Mouse (Mus musculus) left cerebral cortex, postnatal 36 days (tissue): ENCODE results near the gene Cnnm4. TPM values are rescaled to one million over a fixed set of nuclear protein-coding genes. Genes with fewer than 3 reads are reported as not detected.

Experiments used
- DNase-seq, 2 experiments: peaks; one replicate each; pipeline ENCODE4 v3.0.0; 2021 to 2022; ENCODE audit warnings: low spot score in 2 of 2, mixed read lengths in 1 of 2
- intact Hi-C: fragments of 180-260 bp; cut with DNase I; formaldehyde crosslinking; loops from one replicate; pipeline ENCODE4 v1.15.1; 2025
- total RNA-seq, 2 experiments: library from RNA; stranded (reverse); gene quantifications; 2 replicates each; pipeline ENCODE4 v1.2.3; 2021

The Cnnm4 gene
- total RNA-seq, 2 experiments from 2014 or later = 13.3 to 14.0 TPM

GRCm38 (mm10) chr1:36511289-36512021 lies 40.0 kb downstream of the Cnnm4 start, which contains the start of gene Cnnm3:
Cnnm3 (plus strand) TSS chr1:36511867.
- intact Hi-C loops = loop anchor here (2.0 to 5.0 kb wide), 3 partner anchors 39 to 144 kb away; partner anchors contain the start of genes Kansl3 and Lman2l
- DNase-seq = peak; percentile 98 to 99

- DNase-seq = peak; percentile 61 to 81
- intact Hi-C loops = loop anchor here (5.0 kb wide), 2 partner anchors 65 to 145 kb away; partner anchors contain the start of genes Kansl3 and Lman2l
These were observed 40.9 kb downstream of the Cnnm4 start for GRCm38 (mm10) chr1:36512089-36512965.

DNA sequence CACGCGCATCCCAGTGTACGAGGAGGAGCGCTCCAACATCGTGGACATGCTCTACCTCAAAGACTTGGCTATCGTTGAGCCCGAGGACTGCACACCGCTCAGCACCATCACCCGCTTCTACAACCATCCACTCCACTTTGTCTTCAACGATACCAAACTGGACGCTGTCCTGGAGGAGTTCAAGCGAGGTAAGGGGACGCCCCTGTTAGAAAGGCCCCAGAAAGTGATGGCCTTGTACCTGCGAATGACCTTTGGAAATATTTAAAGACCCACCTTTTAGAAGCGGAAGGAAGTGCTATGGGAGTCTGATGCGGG lies 41.5 kb downstream of the Cnnm4 start:
- peak in 1 of 2 experiments; percentile 42 for DNase-seq
- intact Hi-C loops = loop anchor here (5.0 kb wide), 2 partner anchors 66 to 146 kb away; partner anchors contain the start of genes Kansl3 and Lman2l

GRCm38 (mm10) chr1:36513310-36513709 lies 41.9 kb downstream of the Cnnm4 start:
- DNase-seq = no peak
- intact Hi-C loops = loop anchor here (5.0 kb wide), 2 partner anchors 66 to 146 kb away; partner anchors contain the start of genes Kansl3 and Lman2l

- intact Hi-C loops = loop anchor here (5.0 kb wide), 2 partner anchors 66 to 146 kb away; partner anchors contain the start of genes Kansl3 and Lman2l
- DNase-seq = no peak
These were observed 42.3 kb downstream of the Cnnm4 start for GRCm38 (mm10) chr1:36513718-36514117.

- DNase-seq = no peak
- intact Hi-C loops = no loop called here
These were observed 46.8 kb downstream of the Cnnm4 start for GRCm38 (mm10) chr1:36518259-36518658.

DNA sequence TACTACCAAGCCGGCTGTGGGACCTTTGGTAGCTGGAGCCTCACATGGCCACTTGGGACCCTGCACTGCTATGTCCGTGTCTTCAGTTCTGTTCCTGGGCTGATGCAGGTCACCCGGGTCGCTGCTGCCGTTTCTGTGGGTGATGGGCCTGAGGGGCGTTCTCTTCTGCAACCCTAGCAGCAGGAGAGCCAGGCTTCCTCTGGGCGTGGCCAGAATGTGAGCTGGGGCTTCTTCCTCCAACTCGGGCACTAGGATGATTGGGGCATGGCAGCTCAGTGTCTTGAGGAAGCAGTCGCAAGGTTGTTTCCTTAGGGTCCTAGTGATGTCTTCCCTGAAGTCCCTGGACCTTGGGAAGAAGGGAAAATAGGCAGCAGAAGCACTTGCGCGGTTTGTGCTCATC lies 48.2 kb downstream of the Cnnm4 start:
- intact Hi-C loops = no loop called here
- DNase-seq = no peak

- no peak for DNase-seq
- intact Hi-C loops = no loop called here
These were observed 50.8 kb downstream of the Cnnm4 start for GRCm38 (mm10) chr1:36522210-36522609.

GRCm38 (mm10) chr1:36523332-36524013 lies 52.1 kb downstream of the Cnnm4 start:
- no peak for DNase-seq
- intact Hi-C loops = no loop called here

DNA sequence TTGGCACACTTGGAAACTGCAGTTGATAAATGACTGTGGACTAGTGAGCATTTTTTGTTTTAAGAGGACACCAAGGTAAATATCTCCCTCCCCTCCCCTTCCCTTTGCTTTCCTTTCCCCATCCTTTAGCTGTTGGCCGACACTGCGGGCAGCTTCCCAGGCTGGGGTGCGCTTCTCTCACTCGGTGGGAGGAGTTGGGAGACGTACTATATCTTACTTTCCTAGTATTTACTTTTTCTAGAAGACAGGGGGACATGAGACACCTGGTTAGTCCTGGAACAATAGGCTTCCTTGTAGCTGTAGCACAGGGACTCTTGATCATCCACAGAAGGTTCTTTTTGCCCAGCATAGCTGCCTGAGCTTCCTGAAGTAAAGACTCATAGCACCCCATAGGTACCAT lies 52.6 kb downstream of the Cnnm4 start:
- intact Hi-C loops = no loop called here

DNA sequence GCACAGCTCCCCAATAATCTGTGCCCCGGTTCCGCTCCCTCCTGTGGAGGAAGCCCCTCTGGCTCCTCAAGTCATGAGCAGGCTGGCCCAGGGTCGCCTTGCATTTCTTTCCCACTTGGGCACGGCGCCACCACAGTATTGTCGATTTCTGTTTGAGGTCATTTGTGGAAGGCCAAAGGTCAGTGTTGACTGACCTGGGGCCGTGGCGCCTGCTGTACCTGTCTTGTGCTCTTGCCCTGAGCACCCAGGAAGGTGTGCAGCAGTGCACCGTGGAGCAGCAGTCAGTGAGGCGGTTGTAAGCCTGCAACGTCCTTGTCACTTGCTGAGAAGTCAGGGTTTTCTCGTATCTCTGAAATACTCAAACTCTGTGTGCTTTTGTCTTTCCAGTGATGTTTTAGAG lies 54.4 kb downstream of the Cnnm4 start:
- intact Hi-C loops = no loop called here

More for the DNA sequence above, 52.6 kb downstream of the Cnnm4 start:
- no peak for DNase-seq

GRCm38 (mm10) chr1:36526903-36527302 lies 55.5 kb downstream of the Cnnm4 start:
- intact Hi-C loops = no loop called here
- DNase-seq = no peak

More for the DNA sequence above, 54.4 kb downstream of the Cnnm4 start:
- DNase-seq = no peak

DNA sequence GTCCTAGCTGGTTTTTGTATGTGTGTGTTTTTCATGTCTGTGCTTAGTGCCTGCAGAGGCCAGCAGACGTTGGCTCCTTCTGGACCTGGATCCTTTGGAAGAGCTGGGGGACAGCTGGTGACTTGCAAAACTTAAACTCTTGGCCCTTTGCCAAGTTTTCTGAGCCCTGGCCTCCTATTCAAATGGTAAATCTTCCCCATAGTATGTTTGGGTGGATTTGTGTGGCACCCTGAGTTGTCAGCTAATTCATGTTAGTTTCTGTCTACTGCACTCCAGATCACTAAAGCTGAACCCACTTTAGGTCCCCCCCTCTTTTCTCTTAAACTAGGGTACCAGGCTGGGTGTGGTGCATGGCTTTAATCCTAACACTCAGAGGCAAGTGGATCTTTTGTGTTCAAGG lies 56.9 kb downstream of the Cnnm4 start:
- DNase-seq = no peak
- intact Hi-C loops = no loop called here

- intact Hi-C loops = no loop called here
- DNase-seq = no peak
These were observed 57.9 kb downstream of the Cnnm4 start for GRCm38 (mm10) chr1:36529274-36529673.

GRCm38 (mm10) chr1:36529875-36530274 lies 58.5 kb downstream of the Cnnm4 start:
- intact Hi-C loops = no loop called here
- DNase-seq = no peak

DNA sequence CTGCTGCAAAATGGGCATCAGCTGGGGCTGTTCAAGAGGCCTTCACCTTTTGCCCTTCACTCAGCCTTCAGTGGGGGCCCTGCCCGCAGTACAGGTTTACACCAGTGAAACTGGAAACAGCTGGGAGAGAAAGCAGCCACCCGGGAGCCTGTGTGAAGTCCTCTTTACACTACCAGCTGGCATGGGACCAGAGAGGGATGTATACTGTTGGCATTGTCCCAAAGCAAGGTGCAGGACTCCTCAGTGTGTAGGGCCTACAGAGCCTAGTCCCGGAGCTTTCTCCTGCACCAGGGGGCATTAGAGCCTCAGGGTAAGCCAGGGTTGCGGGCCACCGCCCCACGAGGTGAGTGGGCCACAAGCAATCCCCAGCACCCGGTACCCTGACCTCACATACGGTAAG lies 59.1 kb downstream of the Cnnm4 start:
- intact Hi-C loops = no loop called here
- no peak for DNase-seq

GRCm38 (mm10) chr1:36530962-36531361 lies 59.5 kb downstream of the Cnnm4 start:
- no peak for DNase-seq
- intact Hi-C loops = no loop called here

DNA sequence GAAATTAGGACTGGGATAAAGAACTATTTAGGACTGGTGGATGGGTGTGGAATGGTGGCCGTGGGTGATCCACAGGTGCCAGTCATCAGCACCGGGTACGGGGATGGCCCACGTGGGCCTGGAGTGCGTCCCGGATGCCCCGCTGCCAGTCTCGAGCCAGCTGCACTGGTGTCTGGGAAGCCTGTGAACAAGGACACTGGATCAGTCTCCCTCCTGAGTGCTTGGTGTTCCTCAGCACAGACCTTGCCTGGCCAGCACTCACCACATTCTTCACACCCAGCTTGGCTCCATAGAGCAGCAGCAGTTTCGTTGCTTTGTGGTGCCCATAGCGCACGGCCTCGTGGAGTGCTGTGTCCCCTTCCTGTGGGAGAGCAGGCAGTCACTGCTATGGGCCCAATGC lies 60.0 kb downstream of the Cnnm4 start:
- DNase-seq = no peak
- intact Hi-C loops = no loop called here

DNA sequence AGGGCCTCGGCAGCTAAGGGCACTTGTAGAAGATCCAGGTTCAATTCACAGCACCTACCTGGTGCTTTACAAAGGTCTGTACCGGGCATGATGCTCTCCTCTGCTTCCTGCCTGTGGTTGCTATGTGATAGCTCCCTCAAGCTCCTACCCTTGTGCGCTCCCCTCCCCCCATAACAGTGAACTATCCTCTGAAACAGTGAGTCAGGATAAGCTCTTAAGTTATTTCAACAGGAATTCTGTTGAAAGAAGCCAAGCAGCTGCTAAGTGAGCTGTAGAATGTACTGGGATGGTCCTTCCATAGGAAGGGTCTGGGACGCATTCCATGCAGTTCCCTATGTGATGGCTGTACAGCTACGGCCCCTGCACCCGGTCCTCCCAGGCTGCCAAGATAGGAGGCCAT lies 62.1 kb downstream of the Cnnm4 start:
- no peak for DNase-seq
- intact Hi-C loops = no loop called here

DNA sequence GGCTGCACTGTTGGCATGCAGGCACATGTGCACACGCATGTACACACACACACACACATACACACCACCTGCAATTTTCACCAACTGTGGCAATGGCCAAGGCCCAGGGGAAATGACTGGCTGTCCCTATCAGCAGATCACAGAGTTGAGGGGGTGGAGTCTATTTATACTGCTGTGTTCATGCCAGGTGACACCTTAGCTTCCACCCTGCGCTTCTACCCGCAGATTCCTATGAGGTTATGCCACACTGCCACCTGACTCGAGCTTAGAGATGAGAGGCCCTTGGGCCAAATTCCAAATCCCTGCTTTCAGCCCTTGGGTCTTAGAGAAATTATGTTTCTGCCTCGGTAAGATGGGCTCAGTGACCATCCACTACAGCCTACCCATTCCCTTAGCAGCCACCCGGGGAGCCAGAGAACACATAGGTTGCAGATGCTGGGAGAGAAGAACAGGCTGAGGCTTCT lies 63.2 kb downstream of the Cnnm4 start:
- intact Hi-C loops = no loop called here
- DNase-seq = no peak
